Mouse (Mus musculus): Measurements from ENCODE around the gene Zc3hav1.

DNA sequence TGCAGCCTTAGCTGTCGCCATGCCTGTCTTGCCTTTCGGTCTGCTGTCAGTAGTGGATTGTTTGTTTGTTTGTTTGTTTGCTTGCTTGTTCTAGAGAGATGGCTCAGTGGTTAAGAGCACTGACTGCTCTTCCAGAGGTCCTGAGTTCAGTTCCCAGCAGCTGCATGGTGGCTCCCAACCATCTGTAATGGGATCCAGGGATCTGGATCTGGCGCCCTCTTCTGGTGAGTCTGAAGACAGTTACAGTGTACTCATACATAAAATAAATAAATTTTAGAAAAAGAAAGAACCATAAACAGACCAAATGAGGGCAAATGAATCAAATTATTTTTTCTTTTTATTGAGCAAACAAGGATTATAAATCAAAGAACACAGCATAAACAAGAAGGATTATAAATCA, 49.4 kb downstream of the Zc3hav1 start:
- no peak for TF ChIP-seq CHD2 (IDR thresholded peaks at IDR 0.05; ENCODE audit: low read depth, low read length)
- TF ChIP-seq ZNF384 (IDR thresholded peaks at IDR 0.05; ENCODE audit: low read depth, low read length), result no peak
- TF ChIP-seq MAFK (IDR thresholded peaks at IDR 0.05; ENCODE audit: insufficient read depth, low read depth, low read length), result no peak
